Mouse (Mus musculus): ENCODE measurements around the gene Dnajc7. TPM values are rescaled to one million over a fixed set of nuclear protein-coding genes. Genes with fewer than 3 reads are reported as not detected.
"Not testable (repeated sequence)": the region's sequence is repeated elsewhere in the genome, so short reads cannot be mapped to it uniquely, and the experiment has no call there.

Gene Dnajc7
- polyA plus RNA-seq, 1 experiment from 2014 or later, result 289 TPM

DNA sequence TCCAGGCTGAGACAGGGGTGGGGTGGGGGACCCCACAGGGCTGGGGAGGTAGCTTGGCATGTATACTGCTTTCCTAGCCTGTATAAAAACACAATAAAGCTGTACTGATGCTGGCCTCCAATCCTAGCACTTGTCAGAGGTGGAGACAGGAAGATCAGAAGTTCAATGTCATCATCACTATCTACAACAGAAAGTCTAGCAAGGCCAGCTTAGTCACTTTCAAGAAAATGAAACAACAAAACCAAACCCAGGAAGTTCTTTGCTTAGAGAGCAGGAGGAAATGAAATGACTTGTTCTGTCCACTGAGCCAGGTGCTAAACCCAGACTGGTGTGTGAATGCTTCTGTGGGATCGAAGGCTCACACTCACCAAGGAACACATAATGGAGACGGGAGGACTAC, 31.5 kb downstream of the Dnajc7 start:
- no peak for DNase-seq (ENCODE audit: extremely low spot score, low spot score)
- WGBS, result 92% methylated on average over 2 of the region's 2 CpGs
- Histone ChIP-seq H3K4me3 (no peak overlapping the region), H3K36me3 (replicated peaks) (peaks cover 100% of the 10 kb centered on the region), H3K27ac (no peak overlapping the region), H3K4me1 (no peaks in the 10 kb centered on the region), H3K27me3 (ENCODE audit: poor library complexity, severe bottlenecking) (no peaks in the 10 kb centered on the region), H3K9me3 (no peaks in the 10 kb centered on the region)

- H3K27me3 ChIP-seq (ENCODE audit: poor library complexity, severe bottlenecking), result no peaks in the 10 kb centered on the region
- no peak for DNase-seq (ENCODE audit: extremely low spot score, low spot score)
- H3K4me1 ChIP-seq, result no peaks in the 10 kb centered on the region
- H3K4me3 ChIP-seq, result no peak overlapping the region
- 99% methylated on average over 3 of the region's 3 CpGs for WGBS
- peaks cover 100% of the 10 kb centered on the region for H3K36me3 ChIP-seq (replicated peaks)
- no peak overlapping the region for H3K27ac ChIP-seq
- H3K9me3 ChIP-seq, result no peaks in the 10 kb centered on the region
Observed at GRCm38 (mm10) chr11:100585148-100585547, 34.8 kb downstream of the Dnajc7 start.

DNA sequence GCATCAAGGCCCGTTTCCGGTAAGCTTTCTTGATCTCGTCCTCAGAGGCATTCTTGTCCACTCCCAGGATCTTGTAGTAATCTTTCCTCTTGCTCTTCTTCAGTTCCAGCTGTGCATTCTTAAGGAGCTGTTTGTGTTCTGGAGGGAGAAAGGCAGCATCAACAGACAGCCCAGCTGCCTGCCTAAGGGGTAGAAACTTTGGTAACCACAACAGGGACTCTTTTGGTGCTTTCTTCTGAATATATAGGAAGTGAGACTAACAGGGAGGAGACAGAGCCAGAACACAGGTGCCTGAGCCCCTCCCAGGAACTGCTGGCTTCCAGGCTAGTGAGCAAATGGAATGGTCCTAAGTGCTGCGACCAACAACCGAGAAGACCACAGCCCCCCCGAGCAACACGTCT, 35.4 kb downstream of the Dnajc7 start:
- Histone ChIP-seq H3K9me3 (no peaks in the 10 kb centered on the region), H3K27me3 (ENCODE audit: poor library complexity, severe bottlenecking) (no peaks in the 10 kb centered on the region), H3K4me1 (no peaks in the 10 kb centered on the region), H3K4me3 (no peak overlapping the region), H3K27ac (no peak overlapping the region), H3K36me3 (replicated peaks) (peaks cover 100% of the 10 kb centered on the region)
- 93% methylated on average over 7 of the region's 7 CpGs for WGBS
- DNase-seq (ENCODE audit: extremely low spot score, low spot score), result no peak

DNA sequence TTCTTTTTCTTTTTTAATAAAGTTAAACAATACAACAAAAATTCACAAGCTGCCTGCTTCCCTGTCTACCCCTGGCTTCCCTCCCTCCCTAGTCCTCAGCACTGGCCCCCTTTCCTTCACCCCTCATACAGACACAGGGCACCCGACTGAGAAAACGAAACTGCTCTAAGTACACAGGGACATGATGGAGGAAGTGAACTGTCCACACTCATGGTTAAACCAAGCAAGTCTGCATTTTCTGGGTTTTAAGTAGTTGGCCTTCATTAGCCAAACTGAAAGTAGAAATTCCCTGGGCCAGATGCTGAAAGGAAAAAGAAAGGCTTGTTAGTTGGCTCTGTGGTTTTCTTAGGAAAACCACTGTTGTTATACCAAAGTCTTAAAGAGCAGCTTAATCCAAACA, 37.1 kb downstream of the Dnajc7 start:
- DNase-seq (ENCODE audit: extremely low spot score, low spot score), result no peak
- Histone ChIP-seq H3K4me3 (no peak overlapping the region), H3K27me3 (ENCODE audit: poor library complexity, severe bottlenecking) (no peaks in the 10 kb centered on the region), H3K9me3 (no peaks in the 10 kb centered on the region), H3K27ac (no peak overlapping the region), H3K36me3 (replicated peaks) (peaks cover 100% of the 10 kb centered on the region), H3K4me1 (no peaks in the 10 kb centered on the region)
- WGBS, result 94% methylated on average over 2 of the region's 2 CpGs

- WGBS, result 97% methylated on average over 1 of the region's 1 CpGs
- peaks cover 98% of the 10 kb centered on the region for H3K36me3 ChIP-seq (replicated peaks)
- H3K4me3 ChIP-seq; DNase-seq (ENCODE audit: extremely low spot score, low spot score); H3K27me3 ChIP-seq (ENCODE audit: poor library complexity, severe bottlenecking); H3K4me1 ChIP-seq; H3K9me3 ChIP-seq; H3K27ac ChIP-seq: not testable (repeated sequence)
Observed at GRCm38 (mm10) chr11:100582413-100582812, 37.6 kb downstream of the Dnajc7 start.

DNA sequence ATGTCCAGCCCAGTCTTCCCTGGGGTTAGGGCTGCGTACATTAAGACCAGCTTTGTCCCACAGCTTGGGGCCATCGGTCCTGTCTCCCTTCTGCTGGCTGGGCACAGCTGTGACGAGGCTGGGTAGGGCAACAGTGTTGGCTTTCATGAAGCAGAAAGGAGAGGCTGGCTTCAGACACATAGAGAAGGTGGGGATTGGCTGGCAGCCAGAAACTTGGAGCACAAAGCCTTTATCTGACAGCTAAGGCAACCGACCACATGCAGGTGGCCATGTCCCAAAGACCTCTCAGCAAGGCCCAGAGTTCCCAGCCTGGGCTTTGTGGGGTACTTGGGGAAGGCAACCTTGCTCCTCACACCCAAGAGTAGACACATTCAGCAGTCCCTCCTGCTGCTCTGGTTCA, 38.2 kb downstream of the Dnajc7 start:
- Histone ChIP-seq H3K36me3 (replicated peaks) (peaks cover 98% of the 10 kb centered on the region), H3K9me3 (no peaks in the 10 kb centered on the region), H3K27me3 (ENCODE audit: poor library complexity, severe bottlenecking) (0 out of 2 replicates have a peak, but pooled peaks cover 2% of the 10 kb centered on the region), H3K4me3 (no peak overlapping the region), H3K4me1 (no peaks in the 10 kb centered on the region), H3K27ac (no peak overlapping the region)
- WGBS, result 95% methylated on average over 4 of the region's 4 CpGs
- no peak for DNase-seq (ENCODE audit: extremely low spot score, low spot score)

GRCm38 (mm10) chr11:100580275-100580674, 39.7 kb downstream of the Dnajc7 start:
- Histone ChIP-seq H3K27ac (no peak overlapping the region), H3K36me3 (replicated peaks) (peaks cover 89% of the 10 kb centered on the region), H3K4me3 (no peak overlapping the region), H3K4me1 (peaks cover 12% of the 10 kb centered on the region), H3K27me3 (ENCODE audit: poor library complexity, severe bottlenecking) (peaks cover 16% of the 10 kb centered on the region), H3K9me3 (no peaks in the 10 kb centered on the region)
- no peak for DNase-seq (ENCODE audit: extremely low spot score, low spot score)
- 95% methylated on average over 13 of the region's 13 CpGs for whole genome bisulfite sequencing

GRCm38 (mm10) chr11:100579116-100579799, 40.7 kb downstream of the Dnajc7 start:
- peaks cover 79% of the 10 kb centered on the region for H3K36me3 ChIP-seq (replicated peaks)
- no peak for DNase-seq (ENCODE audit: extremely low spot score, low spot score)
- peaks cover 17% of the 10 kb centered on the region for H3K27me3 ChIP-seq (ENCODE audit: poor library complexity, severe bottlenecking)
- no peak overlapping the region for H3K27ac ChIP-seq
- peaks cover 21% of the 10 kb centered on the region for H3K4me1 ChIP-seq
- no peak overlapping the region for H3K4me3 ChIP-seq
- 94% methylated on average over 9 of the region's 9 CpGs for WGBS
- H3K9me3 ChIP-seq, result no peaks in the 10 kb centered on the region

DNA sequence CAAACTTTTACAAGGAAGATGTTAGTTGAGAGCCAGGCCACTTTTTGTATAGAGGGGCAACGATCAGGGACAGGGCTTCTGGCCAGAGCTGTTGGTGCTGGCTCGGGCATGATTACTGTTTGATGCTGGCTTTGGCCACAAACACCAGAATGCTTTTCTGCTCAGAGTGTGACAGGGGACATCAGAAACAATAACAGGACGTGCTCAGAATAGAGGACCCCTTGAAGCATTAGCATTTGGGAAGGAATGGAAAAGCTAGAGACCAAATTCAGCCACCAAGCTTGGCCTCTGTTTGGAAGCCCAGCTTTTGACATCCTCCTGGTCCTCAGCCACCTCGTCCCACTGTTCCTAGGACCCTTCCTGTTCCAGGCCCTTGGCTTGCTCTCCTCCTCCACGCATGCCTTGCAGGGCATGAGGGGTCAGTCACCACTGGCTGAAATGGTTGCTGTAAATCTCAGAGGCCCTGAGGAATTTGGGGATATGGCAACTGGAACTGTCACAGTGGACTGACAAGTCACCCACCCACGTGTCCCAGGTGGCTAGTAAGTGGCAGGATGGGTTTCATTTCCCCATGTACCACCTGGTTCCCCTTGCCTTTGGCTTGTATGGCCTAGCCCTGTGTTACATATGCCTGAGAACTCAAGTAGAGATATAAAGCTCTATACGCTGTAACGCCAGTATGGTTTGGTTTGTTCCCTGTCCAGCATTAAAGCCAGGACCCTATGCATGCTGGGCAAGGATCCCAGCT, 41.9 kb downstream of the Dnajc7 start:
- Histone ChIP-seq H3K36me3 (replicated peaks) (peaks cover 66% of the 10 kb centered on the region), H3K9me3 (no peaks in the 10 kb centered on the region), H3K27ac (no peak overlapping the region), H3K4me3 (no peak overlapping the region), H3K27me3 (ENCODE audit: poor library complexity, severe bottlenecking) (peaks cover 18% of the 10 kb centered on the region), H3K4me1 (peaks cover 21% of the 10 kb centered on the region)
- DNase-seq (ENCODE audit: extremely low spot score, low spot score), result no peak
- 81% methylated on average over 8 of the region's 8 CpGs for WGBS

DNA sequence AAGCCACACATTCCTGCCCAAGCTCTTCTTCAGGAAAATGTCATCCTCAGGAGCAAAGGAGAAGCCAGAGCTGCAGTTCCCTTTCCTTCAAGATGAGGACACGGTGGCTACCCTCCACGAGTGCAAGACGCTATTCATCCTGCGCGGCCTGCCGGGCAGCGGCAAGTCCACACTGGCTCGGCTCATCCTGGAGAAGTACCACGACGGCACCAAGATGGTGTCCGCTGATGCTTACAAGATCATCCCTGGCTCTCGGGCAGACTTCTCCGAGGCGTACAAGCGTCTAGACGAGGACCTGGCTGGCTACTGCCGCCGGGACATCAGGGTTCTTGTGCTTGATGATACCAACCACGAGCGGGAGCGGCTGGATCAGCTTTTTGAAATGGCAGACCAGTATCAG, 43.7 kb downstream of the Dnajc7 start:
- WGBS, result 71% methylated on average over 21 of the region's 21 CpGs

GRCm38 (mm10) chr11:100575484-100575855, 44.5 kb downstream of the Dnajc7 start:
- 36% methylated on average over 2 of the region's 2 CpGs for WGBS

More for the DNA sequence above, 43.7 kb downstream of the Dnajc7 start:
- peaks cover 28% of the 10 kb centered on the region for H3K4me1 ChIP-seq
- H3K4me3 ChIP-seq, result no peak overlapping the region
- peaks cover 36% of the 10 kb centered on the region for H3K27me3 ChIP-seq (ENCODE audit: poor library complexity, severe bottlenecking)
- DNase-seq (ENCODE audit: extremely low spot score, low spot score), result no peak
- no peaks in the 10 kb centered on the region for H3K9me3 ChIP-seq
- 0 out of 2 replicates have a peak overlapping the region, but pooled peaks have one; percentile 83 for H3K27ac ChIP-seq
- H3K36me3 ChIP-seq (replicated peaks), result peaks cover 49% of the 10 kb centered on the region

GRCm38 (mm10) chr11:100574708-100575483, 45.1 kb downstream of the Dnajc7 start, which contains the start of gene Cnp:
Gene Cnp, plus strand, starts transcription at chr11:100574904.
- H3K4me1 ChIP-seq, result peaks cover 41% of the 10 kb centered on the region
- peaks cover 44% of the 10 kb centered on the region for H3K27me3 ChIP-seq (ENCODE audit: poor library complexity, severe bottlenecking)
- peaks cover 35% of the 10 kb centered on the region for H3K36me3 ChIP-seq (replicated peaks)
- peak; percentile 63 for DNase-seq (ENCODE audit: extremely low spot score, low spot score)
- 2% methylated on average over 47 of the region's 47 CpGs for WGBS
- H3K27ac ChIP-seq, result peak within 1 kb of the TSS; percentile 83
- peak within 1 kb of the TSS; percentile 69 for H3K4me3 ChIP-seq
- H3K9me3 ChIP-seq, result no peaks in the 10 kb centered on the region

More at GRCm38 (mm10) chr11:100575484-100575855, 44.5 kb downstream of the Dnajc7 start:
- peak overlapping the region; percentile 83 for H3K27ac ChIP-seq
- peaks cover 41% of the 10 kb centered on the region for H3K36me3 ChIP-seq (replicated peaks)
- no peak for DNase-seq (ENCODE audit: extremely low spot score, low spot score)
- H3K27me3 ChIP-seq (ENCODE audit: poor library complexity, severe bottlenecking), result peaks cover 44% of the 10 kb centered on the region
- peak overlapping the region; percentile 69 for H3K4me3 ChIP-seq
- peaks cover 35% of the 10 kb centered on the region for H3K4me1 ChIP-seq
- H3K9me3 ChIP-seq, result no peaks in the 10 kb centered on the region
